Mouse (Mus musculus) cerebral cortex, adult 2 months (tissue): ENCODE measurements around the gene Egfl8.

Experiments
- WGBS: fragments of 180-500 bp; shearing (Covaris S2); methylation state at CpG from one replicate; pipeline ENCODE4 v1.1.7; 2018; 5-methylcytosine and 5-hydroxymethylcytosine counted together

Egfl8 gene

GRCm38 (mm10) chr17:34627943-34628643 is 12.3 kb upstream of the Egfl8 start, which contains the start of gene Ppt2:
Gene Ppt2, minus strand, starts transcription at chr17:34628510.
- 1% methylated on average over 29 of the region's 29 CpGs for WGBS

GRCm38 (mm10) chr17:34627093-34627942 is 11.5 kb upstream of the Egfl8 start:
- under 1% methylated on average over 45 of the region's 45 CpGs for WGBS

GRCm38 (mm10) chr17:34626773-34627092 is 11.0 kb upstream of the Egfl8 start:
- WGBS: 1% methylated on average over 18 of the region's 18 CpGs

- WGBS: 43% methylated on average over 16 of the region's 16 CpGs
These were observed 10.4 kb upstream of the Egfl8 start for GRCm38 (mm10) chr17:34626062-34626772.

- WGBS: 91% methylated on average over 3 of the region's 3 CpGs
These were observed 9.2 kb upstream of the Egfl8 start for GRCm38 (mm10) chr17:34624981-34625380.

- WGBS: 80% methylated on average over 9 of the region's 9 CpGs
These were observed 7.4 kb upstream of the Egfl8 start for GRCm38 (mm10) chr17:34623161-34623560.

- 93% methylated on average over 8 of the region's 8 CpGs for whole genome bisulfite sequencing
These were observed 5.2 kb upstream of the Egfl8 start for GRCm38 (mm10) chr17:34621006-34621405.

- 25% methylated on average over 6 of the region's 6 CpGs for WGBS
These were observed 3.2 kb upstream of the Egfl8 start for GRCm38 (mm10) chr17:34618999-34619398.

GRCm38 (mm10) chr17:34613830-34614229 is 1.9 kb downstream of the Egfl8 start:
- WGBS: 71% methylated on average over 10 of the region's 10 CpGs

- 65% methylated on average over 11 of the region's 11 CpGs for WGBS
These were observed 2.6 kb downstream of the Egfl8 start for GRCm38 (mm10) chr17:34613054-34613645.

GRCm38 (mm10) chr17:34611050-34611449 is 4.7 kb downstream of the Egfl8 start:
- WGBS: 78% methylated on average over 8 of the region's 8 CpGs

GRCm38 (mm10) chr17:34607997-34608396 is 7.8 kb downstream of the Egfl8 start:
- 66% methylated on average over 7 of the region's 7 CpGs for WGBS

- 13% methylated on average over 32 of the region's 32 CpGs for WGBS
These were observed 9.4 kb downstream of the Egfl8 start for GRCm38 (mm10) chr17:34606186-34607039.

- WGBS: under 1% methylated on average over 30 of the region's 30 CpGs
These were observed 10.2 kb downstream of the Egfl8 start for GRCm38 (mm10) chr17:34605609-34606008.

- 13% methylated on average over 24 of the region's 24 CpGs for WGBS
These were observed 11.1 kb downstream of the Egfl8 start for GRCm38 (mm10) chr17:34604511-34605237.

- 0% methylated on average over 35 of the region's 35 CpGs for WGBS
These were observed 11.7 kb downstream of the Egfl8 start, which contains the start of gene Agpat1 for GRCm38 (mm10) chr17:34604061-34604508. Gene Agpat1, plus strand, starts transcription at chr17:34604262.

GRCm38 (mm10) chr17:34603375-34604060 is 12.3 kb downstream of the Egfl8 start, which contains the start of gene Rnf5:
Gene Rnf5, minus strand, starts transcription at chr17:34603690.
- under 1% methylated on average over 30 of the region's 30 CpGs for WGBS

GRCm38 (mm10) chr17:34601796-34602195 is 14.0 kb downstream of the Egfl8 start:
- 84% methylated on average over 12 of the region's 12 CpGs for WGBS

- 68% methylated on average over 9 of the region's 9 CpGs for WGBS
These were observed 15.9 kb downstream of the Egfl8 start for GRCm38 (mm10) chr17:34599891-34600290.
